Mouse (Mus musculus) C2C12 (cell line): ENCODE data around the gene Phldb1. TPM values are rescaled to one million over a fixed set of nuclear protein-coding genes. Genes with fewer than 3 reads are reported as not detected.
A peak's percentile ranks its signal among the peaks of the same experiment; 100 is the strongest.

Source experiments
- H3K27me3 ChIP-seq: one replicate; pipeline ENCODE4 v1.6.1; 2011; ENCODE audit not compliant: control insufficient read depth, insufficient read depth, insufficient read length
- H3K36me3 ChIP-seq: one replicate; pipeline ENCODE4 v1.6.1; 2011; ENCODE audit not compliant: control insufficient read depth, insufficient read depth
- H3K4me3 ChIP-seq: one replicate; pipeline ENCODE4 v1.5.1; 2011; ENCODE audit warnings: mild to moderate bottlenecking, control low read depth; ENCODE audit not compliant: poor library complexity, insufficient read depth, severe bottlenecking
- H3K79me2 ChIP-seq: one replicate; pipeline ENCODE4 v1.6.1; 2011; ENCODE audit not compliant: control insufficient read depth, insufficient read depth
- H3K79me3 ChIP-seq: one replicate; pipeline ENCODE4 v1.6.1; 2011; ENCODE audit warnings: low read depth, control low read depth
- H3ac ChIP-seq: one replicate; pipeline ENCODE3; 2011; ENCODE audit warnings: low read depth; ENCODE audit not compliant: control insufficient read depth, insufficient read length
- CEBPB ChIP-seq: IDR thresholded peaks from one replicate; pipeline ENCODE4 v1.6.1; 2011; ENCODE audit warnings: low read depth, mild to moderate bottlenecking, control low read depth, moderate library complexity
- CTCF ChIP-seq: IDR thresholded peaks from one replicate; pipeline ENCODE4 v1.5.1; 2011; ENCODE audit not compliant: control insufficient read depth, insufficient read depth, insufficient read length
- FOSL1 ChIP-seq: IDR thresholded peaks from one replicate; pipeline ENCODE4 v1.8.0; 2011; ENCODE audit warnings: mild to moderate bottlenecking, low read length; ENCODE audit not compliant: poor library complexity, insufficient read depth, severe bottlenecking
- MAX ChIP-seq: IDR thresholded peaks from one replicate; pipeline ENCODE4 v1.6.1; 2011; ENCODE audit warnings: mild to moderate bottlenecking, control low read depth
- MYOD1 ChIP-seq: IDR thresholded peaks from one replicate; pipeline ENCODE4 v1.6.1; 2011; ENCODE audit warnings: low read depth; ENCODE audit not compliant: control insufficient read depth, insufficient read length
- MYOG ChIP-seq: IDR thresholded peaks from one replicate; pipeline ENCODE4 v1.6.1; 2011; ENCODE audit not compliant: control insufficient read depth, insufficient read length; ENCODE audit errors: extremely low read depth
- USF1 ChIP-seq: IDR thresholded peaks from one replicate; pipeline ENCODE4 v1.6.1; 2011; ENCODE audit warnings: low read depth, mild to moderate bottlenecking, control low read depth, moderate library complexity
- polyA plus RNA-seq: library from polyadenylated mRNA; unstranded; fragments of >200 nt; fragmentation: generic; extraction: Trizol; gene quantifications from one replicate; pipeline ENCODE4 v1.2.1, GENCODE M21; 2012; ENCODE audit warnings: missing spikeins

Gene Phldb1
- polyA plus RNA-seq, 1 experiment: 96.8 TPM

GRCm38 (mm10) chr9:44723008-44723407 lies 12.0 kb downstream of the Phldb1 start:
- H3ac ChIP-seq: no peak overlapping the region
- no peaks in the 10 kb centered on the region for H3K27me3 ChIP-seq
- H3K36me3 ChIP-seq: peaks cover 27% of the 10 kb centered on the region
- no peak for TF ChIP-seq MYOD1
- no peak for TF ChIP-seq MAX
- no peak for TF ChIP-seq MYOG
- TF ChIP-seq FOSL1: no peak
- no peak for TF ChIP-seq CTCF
- TF ChIP-seq USF1: no peak
- no peak for TF ChIP-seq CEBPB
- peaks cover 39% of the 10 kb centered on the region for H3K79me2 ChIP-seq
- no peak overlapping the region for H3K4me3 ChIP-seq
- H3K79me3 ChIP-seq: peaks cover 18% of the 10 kb centered on the region

DNA sequence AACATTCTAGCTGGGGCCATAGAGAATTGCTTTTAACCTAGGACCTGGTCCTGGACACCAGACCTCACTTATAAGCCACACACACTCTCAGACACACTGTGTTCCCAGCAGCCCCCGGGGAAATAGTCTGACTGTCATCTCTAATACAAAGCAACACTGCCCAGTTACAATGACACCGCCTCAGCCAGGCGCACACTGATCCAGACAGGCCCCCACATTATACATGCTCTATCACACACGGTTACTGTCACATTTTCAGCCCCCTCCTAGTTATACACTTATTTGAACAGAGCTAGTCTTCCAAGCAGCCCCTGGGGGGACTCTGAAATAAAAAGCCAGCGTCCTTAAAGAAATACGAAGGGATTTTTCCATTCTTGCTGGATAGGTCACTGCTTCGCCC lies 12.4 kb downstream of the Phldb1 start:
- H3K36me3 ChIP-seq: peaks cover 30% of the 10 kb centered on the region
- no peak for TF ChIP-seq CEBPB
- TF ChIP-seq USF1: no peak
- no peak for TF ChIP-seq FOSL1
- no peak for TF ChIP-seq MYOG
- no peak for TF ChIP-seq MAX
- no peak for TF ChIP-seq MYOD1
- no peak for TF ChIP-seq CTCF

GRCm38 (mm10) chr9:44721877-44722186 lies 13.2 kb downstream of the Phldb1 start:
- no peak overlapping the region for H3ac ChIP-seq
- H3K79me2 ChIP-seq: peaks cover 39% of the 10 kb centered on the region
- H3K79me3 ChIP-seq: peaks cover 16% of the 10 kb centered on the region
- peaks cover 29% of the 10 kb centered on the region for H3K36me3 ChIP-seq
- H3K4me3 ChIP-seq: no peak overlapping the region
- H3K27me3 ChIP-seq: no peaks in the 10 kb centered on the region
- TF ChIP-seq USF1 (no peak), CTCF (no peak), CEBPB (no peak)

More for the DNA sequence above, 12.4 kb downstream of the Phldb1 start:
- Histone ChIP-seq H3K4me3 (no peak overlapping the region), H3K27me3 (no peaks in the 10 kb centered on the region), H3K79me2 (peaks cover 39% of the 10 kb centered on the region), H3ac (no peak overlapping the region), H3K79me3 (peaks cover 18% of the 10 kb centered on the region)

GRCm38 (mm10) chr9:44721154-44721876 lies 13.7 kb downstream of the Phldb1 start:
- Histone ChIP-seq H3K36me3 (peaks cover 30% of the 10 kb centered on the region), H3K27me3 (no peaks in the 10 kb centered on the region), H3K79me3 (peaks cover 16% of the 10 kb centered on the region), H3K79me2 (peaks cover 39% of the 10 kb centered on the region), H3K4me3 (peak overlapping the region; percentile 43), H3ac (peak overlapping the region; percentile 92)
- TF ChIP-seq CTCF (no peak), MYOG (no peak), USF1 (no peak), CEBPB (no peak), MYOD1 (no peak), MAX (no peak), FOSL1 (no peak)

GRCm38 (mm10) chr9:44720358-44721153 lies 14.4 kb downstream of the Phldb1 start:
- Histone ChIP-seq H3K79me3 (peaks cover 16% of the 10 kb centered on the region), H3K36me3 (peaks cover 30% of the 10 kb centered on the region), H3K4me3 (peak overlapping the region; percentile 43), H3K79me2 (peaks cover 39% of the 10 kb centered on the region), H3K27me3 (no peaks in the 10 kb centered on the region), H3ac (peak overlapping the region; percentile 92)
- no peak for TF ChIP-seq USF1
- no peak for TF ChIP-seq MYOD1
- TF ChIP-seq MAX: no peak
- TF ChIP-seq FOSL1: no peak
- no peak for TF ChIP-seq MYOG
- no peak for TF ChIP-seq CEBPB
- TF ChIP-seq CTCF: no peak

DNA sequence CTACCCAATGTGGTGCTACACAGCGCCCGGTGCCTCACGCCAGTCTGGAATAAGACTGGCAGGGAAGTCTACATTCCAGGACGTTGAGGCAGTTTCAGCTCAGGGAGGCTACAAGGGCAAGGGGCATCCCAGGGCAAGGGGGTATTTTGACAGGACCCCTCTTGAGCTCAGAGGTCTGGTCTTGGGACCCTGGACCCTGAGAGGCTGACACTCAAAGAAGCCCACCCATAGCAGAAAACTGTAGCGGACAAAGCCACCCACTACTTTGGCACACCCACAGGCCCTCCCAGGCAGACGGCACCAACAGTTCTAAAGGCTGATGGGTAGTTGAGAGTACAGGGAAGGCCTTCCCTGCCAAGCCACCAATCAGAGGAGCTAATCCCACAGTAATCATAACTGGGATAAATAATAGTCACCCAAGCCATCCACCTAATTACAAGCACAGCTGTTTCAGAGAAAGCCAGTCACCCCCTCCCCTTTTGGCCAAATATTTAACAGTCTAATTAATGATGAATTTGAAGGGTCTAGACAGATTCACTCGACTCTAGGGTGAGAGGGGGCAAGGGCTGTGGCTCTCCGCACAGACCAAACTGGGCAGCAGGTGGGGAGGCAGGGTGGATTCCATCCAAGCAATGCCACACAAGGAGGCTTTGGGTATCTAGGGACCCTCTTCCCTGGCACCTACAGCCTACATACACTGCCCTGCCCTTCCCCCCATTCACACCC lies 15.2 kb downstream of the Phldb1 start:
- H3K79me3 ChIP-seq: peaks cover 16% of the 10 kb centered on the region
- TF ChIP-seq CTCF (no peak), CEBPB (no peak), MYOD1 (no peak)
- H3K27me3 ChIP-seq: no peaks in the 10 kb centered on the region
- H3ac ChIP-seq: no peak overlapping the region
- H3K79me2 ChIP-seq: peaks cover 42% of the 10 kb centered on the region
- peaks cover 27% of the 10 kb centered on the region for H3K36me3 ChIP-seq
- no peak overlapping the region for H3K4me3 ChIP-seq
